Mouse (Mus musculus) cerebellum, postnatal 14 days (tissue): Measurements from ENCODE around the gene Lima1.

ENCODE experiments used
- DNase-seq, 2 experiments: peaks; one replicate each; pipeline ENCODE4 v3.0.0; 2021; ENCODE audit warnings: mixed read lengths in 2 of 2

Gene Lima1

DNA sequence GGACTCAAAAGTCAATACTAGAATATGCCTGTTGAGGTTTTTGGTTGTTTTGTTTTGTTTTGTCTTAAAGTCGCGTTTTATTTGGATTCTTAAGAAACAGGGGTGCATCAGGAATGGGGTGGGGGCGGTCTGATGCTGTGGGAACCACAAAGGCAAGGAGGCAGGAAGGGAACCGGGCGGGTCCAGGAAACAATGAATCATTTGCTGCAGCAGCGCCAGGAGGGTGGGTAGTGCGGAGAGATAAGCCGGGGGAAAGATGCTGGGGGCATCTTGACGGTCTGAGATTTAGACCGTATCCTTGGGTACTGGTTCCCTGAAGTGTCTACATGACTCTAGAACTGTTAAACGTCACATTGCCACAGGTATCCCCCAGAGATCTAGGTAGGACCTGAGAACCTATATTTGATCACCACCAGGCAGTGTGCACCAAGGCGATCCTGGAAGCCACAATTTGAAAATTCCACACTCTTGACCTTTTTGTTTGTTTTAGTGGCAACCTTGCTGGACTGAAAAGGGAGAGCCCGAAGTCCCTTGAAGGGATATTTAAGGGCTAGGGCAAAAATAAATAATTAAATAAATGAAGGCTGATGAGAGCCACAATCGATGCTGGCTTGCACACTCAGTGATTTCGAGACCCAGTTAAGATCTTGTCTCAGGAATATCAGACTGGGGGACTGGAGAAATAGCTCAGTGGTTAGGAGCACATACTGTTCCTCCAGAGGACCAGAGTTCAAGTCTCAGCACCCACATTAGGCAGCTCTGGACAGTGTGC is 8.6 kb downstream of the Lima1 start:
- DNase-seq, result no peak

DNA sequence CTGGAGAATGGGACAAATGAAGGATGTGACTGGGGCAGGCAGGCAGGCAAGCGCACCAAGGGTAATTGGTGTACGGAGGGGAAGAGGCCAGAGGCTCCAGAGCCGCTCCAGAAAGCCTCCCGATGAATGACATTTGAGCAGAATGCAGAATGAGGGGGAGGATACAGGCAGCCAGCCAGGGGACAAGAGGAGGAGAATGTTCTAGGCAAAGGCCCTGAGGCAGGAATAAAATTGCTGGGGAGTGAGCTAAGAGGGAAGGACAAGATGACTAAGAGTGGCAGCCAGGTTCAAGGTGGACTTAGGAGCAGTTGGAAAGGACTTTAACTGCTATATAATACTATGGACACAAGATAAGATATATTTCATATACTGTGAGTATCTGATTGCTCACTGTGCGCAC is 9.3 kb downstream of the Lima1 start:
- peak; percentile 9 to 16 for DNase-seq

DNA sequence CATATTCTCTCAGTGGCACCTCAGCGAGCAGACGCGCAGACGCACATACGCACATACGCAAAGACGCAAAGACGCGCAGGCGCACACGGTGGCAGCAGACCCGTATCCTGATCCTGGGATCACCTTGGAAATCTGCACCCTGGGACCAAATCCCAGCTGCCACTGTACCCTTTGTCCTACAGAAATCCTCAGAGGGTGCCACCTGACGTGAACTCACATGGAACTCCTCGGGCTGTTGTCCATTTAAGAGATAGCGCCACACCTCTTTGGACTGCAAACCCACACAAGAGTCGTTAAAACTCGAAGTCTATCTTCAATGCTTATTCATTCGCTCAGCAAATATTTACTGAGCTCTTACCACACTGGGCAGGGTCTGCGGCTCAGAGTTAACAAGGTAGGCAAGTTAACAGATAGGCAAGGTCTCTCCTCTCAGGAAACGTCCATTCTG is 9.7 kb downstream of the Lima1 start:
- no peak for DNase-seq

DNA sequence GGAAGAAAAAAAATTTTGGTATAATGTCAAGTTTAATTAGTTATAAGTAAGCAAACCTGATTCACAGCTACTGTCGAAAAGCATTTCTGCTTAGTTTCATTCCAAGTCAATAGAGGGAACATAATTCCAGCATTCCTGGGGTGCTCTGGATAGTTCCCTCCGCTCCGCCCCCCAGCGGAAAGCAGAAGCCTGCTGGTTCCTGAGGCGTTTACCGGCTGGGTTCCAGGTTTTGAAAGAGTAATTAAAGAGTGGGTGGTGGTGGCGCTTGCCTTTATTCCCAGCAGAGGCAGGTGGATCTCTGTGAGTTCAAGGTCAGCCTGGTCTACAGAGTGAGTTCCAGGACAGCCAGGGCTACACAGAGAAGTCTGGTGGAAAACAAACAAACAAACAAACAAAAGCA is 10.2 kb downstream of the Lima1 start:
- DNase-seq, result no peak

DNA sequence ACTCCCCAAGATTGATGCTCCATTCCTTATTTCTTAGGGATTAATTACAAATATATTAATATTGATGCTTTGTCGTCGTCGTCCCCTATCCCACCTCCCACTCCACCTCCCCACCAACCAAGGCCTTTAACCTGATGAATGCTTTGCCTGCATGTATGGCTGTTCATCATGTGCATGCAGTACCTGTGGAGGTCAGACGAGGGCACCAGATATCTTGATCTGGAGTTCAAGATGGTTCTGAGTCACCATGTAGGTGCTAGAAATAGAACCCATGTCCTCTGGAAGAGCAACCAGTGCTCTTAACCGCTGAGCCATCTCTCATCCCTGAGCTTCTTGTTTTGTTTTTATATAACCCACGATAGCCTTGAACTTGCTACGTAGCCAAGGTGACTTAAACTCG is 11.5 kb downstream of the Lima1 start:
- DNase-seq, result peak in 1 of 2 experiments; percentile 14

DNA sequence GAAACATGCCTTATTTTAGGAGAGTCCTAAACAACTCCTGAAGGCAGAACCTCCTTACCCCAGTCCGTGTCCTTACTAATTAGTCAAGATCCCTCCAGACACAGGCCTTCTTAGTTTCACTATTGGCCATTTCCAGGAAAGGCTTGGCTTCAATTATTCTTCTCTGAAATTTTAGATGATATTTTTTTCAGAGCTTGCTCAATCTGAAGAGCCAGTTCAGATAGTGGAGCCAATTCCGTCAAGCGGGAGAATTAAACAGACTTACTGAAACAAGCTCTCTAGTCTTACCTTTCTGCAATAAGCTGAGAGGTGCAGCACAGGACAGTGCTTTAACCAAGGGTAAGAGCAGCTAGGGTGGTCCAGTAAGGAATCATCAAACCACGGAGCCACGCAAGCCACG is 11.9 kb downstream of the Lima1 start:
- DNase-seq, result no peak

DNA sequence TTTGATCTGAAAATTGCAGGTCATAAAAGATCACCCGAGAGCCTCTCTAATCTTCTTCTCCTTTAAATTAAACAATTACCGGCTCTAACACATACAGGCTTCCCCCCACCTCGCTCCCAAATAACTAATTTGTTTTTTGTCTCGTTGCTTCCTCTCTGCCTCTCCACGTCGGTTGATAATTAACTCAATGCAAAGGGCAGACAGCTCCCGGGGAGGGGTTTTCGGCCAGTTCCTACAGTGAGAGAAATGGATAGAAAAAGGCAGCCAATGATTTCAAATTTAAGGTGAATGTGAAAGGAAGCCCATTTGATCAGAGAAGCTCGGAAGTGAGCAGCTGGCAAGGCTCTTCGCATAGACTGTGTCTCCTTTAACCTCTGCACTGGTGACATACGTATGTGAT is 12.8 kb downstream of the Lima1 start:
- DNase-seq, result no peak

DNA sequence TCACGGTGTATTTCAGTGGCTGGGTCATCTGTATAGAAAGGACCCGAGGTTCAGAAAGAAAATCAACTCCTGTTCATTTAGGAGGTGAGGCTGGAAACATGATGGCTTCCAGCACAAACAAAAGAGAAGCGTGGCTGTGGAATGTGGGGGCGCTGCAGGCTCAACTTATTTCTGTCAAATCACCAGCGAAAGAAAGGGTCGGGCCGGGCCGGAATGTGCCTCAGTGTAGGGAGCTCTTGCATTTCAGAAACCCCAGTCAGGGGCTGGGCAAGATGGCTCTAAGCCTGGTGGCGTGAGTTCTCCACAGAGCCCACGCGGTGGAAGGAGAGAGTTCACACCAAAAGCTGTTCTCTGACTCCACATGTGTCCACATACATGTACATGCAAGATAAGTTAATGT is 13.3 kb downstream of the Lima1 start:
- DNase-seq, result no peak

DNA sequence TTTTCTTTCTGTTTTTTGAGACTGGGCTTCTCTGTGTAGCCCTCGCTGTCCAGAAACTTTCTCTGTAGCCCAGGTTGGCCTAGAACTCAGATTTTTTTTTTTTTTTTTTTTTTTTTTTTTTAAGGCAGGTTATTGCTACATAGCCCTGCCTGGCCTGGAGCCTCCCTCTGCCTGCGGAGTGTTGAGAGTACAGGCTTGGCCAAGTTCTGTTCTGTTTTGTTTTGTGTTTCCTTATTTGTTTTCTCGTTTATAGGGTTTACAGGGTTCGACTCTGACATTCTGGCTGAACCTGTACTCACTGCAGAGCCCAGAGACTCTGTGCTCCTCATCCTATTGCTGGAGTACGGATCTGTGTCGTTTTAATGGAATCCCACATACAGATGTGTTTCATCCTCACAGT is 13.7 kb downstream of the Lima1 start:
- DNase-seq, result no peak

DNA sequence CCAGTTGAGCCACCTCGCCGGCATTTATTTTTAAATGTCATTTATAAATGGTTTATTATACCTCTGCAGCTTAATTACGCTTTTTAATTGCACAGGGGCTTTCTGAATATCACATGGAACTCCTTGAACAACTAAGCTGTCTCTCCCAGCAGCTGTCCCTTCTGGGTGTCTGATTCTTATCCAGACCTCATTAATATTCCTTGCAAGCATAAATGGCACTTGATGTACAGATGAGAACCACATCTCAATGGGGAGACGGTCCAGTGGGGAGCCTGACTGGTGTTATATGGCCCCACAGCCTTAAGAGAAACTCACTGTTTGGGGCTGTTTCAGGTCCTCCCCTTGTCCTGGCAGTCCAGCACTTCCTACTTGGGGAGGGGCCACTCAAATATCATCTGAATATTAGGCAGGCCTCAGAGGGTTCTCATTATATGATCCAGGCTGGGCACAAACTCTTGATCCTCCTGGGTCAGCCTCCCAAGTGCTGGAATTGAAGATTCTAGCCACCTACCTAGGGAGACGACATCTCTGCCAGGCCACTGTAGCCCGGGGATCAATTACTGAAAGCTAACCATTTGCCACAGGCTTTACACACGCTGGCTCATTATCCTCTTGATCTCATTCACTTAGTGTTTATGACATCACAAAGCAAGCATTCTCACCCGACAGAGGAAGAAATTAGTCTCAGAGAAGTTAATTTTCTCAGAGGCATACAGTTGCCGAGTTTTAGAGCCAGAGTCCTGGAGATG is 15.4 kb downstream of the Lima1 start:
- DNase-seq, result no peak

DNA sequence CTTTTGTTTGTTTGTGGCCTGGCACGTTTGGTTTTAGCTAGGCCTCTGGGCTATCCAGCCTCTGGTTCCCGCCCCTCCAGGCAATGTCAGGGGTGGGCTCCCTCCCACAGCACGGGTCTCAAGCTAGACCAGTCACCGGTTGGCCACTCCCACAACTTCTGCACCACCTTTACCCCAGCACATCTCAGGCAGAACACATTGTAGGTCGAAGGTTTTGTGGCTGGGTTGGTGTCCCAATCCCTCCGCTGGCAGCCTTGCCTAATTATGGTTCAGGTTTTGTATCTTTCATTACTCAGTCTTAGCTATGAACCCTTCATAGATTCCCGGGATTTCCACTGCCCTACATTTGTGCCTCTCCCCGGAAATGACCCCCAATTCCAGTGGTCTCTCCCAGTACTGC is 17.8 kb downstream of the Lima1 start:
- DNase-seq, result no peak

DNA sequence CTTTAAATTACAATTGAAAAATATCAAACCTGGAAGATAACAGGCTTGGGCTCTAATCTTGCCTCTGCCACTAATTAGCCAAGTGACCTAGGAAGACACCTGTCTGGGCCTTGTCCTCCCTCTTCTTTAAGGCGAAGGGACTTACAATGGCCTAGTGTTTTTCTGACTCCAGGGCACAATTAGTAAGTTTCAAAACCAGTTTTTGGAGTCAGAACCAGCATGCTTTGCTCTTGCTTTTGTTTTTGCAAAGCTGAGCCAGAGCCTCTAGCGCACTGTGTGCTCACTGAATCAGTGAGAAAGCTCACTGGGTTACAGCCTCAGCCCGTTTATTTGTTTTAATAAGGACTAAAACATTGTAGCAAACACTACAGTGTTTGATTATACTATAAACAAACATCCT is 20.1 kb downstream of the Lima1 start:
- no peak for DNase-seq

DNA sequence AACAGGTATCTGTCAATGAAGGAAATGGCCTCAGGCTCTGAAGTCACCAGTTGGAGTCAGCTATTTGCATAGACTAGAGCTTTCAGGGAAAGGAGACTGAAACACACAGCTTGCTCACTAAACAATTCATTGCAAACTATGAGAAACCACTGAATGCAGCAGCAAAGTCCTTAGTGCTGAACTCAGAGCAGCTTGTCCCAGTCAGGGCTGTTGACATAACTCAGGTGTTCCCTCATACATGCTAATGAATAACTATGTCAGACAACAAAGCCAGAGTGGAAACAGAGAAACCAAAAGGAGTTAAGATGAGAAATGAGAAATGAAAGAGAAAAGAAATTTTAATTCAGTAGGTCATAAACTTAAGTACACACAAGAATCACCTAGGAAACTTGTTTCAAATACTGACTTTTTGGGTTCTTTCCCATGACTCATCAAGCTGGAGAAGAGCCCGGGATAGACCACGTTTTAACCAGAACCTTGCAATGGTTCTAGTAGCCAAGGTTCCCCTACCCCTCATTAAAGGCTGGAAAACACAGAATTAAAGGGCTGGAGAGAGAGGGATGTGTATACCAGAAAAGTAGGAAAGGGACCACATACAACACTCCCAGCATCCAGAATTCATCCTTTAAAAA is 22.5 kb downstream of the Lima1 start:
- DNase-seq, result no peak

DNA sequence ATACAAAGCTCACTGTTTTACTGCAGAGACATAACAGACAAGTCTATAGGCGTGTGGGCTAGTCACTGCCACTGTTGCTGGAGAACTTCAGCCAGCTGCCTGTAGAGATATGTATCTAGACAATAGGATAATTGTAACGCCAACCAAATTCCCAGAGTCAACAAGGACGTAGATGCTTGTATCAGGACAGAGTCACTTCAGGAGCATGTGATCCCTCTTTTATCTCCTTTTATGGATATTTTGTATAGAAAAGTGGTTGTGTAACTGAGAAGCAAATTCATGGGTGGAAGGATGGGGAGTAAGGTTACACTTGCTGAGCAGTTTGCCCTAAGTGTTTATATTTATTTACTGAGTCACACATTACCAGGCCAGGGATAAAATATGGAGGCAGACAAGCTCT is 25.0 kb downstream of the Lima1 start:
- DNase-seq, result no peak

DNA sequence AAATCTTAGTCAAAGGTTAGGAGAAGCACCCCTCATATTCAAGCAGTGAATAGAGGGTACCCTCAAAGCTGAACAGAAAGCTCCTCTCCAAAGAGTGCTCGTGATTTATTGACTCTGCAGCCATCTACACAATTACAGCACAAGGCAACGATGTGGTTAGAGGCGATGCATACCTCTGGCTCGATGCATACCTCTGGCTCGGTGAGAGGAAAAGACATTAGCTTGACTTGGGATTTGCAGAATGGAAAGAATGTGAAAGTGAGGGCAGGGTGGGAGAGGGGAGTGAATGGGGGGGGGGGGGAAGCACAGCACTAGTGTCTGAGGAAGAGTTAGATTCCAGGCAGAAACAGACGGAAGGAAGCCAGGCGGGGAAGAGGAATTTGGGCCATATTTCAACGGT is 27.3 kb downstream of the Lima1 start:
- no peak for DNase-seq

DNA sequence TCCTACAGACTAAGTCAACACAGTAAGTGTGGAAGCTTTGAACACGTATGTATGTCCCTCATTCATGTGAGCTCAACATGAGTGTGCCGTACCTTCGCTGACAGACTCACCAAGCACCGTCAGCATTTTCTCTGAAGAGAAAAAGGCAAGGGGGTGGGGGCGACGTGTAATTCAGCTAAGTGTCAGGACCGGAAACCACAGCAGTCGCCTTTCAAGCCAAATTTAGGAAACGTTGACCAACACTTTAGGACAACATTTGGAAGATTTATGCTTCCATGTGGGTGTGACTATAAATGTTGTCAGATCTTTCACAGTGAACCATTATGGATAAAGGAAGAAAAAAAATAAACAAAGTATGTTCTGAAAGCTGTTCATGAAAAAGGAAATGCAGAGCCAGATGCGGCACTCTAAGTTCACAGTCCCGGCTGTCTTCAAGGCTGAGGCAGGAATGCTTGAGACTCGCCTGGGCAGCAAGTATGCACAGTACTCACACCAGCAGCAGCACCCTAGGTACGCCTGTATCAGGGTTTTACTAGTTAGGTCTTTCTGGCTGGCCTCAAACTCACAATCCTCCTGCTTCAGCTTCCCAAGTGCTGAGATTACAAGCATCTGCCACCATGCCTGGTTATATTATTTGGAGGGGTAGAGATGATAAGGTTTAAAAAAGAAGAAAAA is 27.9 kb downstream of the Lima1 start:
- no peak for DNase-seq

DNA sequence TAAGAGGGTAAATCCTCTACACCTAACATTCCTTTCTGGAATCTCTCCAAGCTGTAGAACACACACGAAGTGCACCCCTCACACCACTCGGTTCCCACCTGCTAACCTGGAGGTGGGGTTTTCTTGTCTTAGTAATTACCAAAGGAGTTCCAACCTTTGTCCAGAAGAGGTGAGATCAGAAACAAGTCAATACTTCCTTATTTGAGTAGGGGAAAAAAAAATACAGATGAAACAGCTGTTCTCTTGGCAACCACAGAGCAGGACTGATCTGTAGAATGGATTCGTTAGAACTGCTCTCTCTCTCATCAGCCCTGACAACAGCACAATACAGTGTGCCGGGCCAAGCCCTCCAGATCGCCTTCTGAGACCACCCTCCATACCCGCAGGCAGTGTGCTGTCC is 28.6 kb downstream of the Lima1 start:
- DNase-seq, result no peak

DNA sequence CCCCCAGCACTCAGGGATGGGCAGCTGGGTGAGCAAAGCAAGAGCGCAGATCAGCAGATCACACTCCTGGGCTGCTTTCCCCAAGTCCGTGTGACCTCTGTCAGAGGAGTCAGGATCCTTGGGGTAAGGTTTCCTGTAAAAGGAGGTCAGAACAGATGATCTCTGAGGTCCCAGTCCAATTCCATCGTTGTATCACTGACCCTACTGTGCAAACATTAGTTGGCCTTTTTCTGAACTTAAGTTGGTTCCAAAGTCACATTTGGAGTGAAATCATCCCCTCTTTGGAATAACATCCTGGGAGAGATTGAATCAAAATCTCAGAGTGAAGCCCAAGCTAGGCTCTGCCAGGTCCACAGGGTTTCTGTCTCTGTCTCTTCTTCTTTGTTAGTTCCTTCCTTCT is 31.4 kb downstream of the Lima1 start:
- DNase-seq, result no peak

DNA sequence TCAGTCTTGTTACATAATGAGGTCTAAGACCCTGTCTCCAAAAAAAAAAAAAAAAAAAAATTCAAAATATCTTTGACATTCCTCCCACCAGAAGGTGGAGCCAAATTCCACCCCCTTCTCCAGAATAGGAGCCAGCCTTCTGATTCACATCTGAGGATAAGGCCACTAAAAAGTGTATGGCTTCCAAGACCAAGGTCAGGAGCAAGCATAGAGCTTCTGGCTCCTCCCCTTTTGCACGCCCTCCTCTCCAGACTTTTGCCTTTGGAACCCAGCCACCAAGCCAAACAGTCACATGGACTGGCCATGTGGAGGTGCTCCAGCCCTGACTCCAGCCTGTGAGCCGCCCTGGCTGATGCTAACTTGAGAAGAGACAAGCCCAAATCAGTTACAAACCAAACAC is 35.3 kb downstream of the Lima1 start:
- peak in 1 of 2 experiments; percentile 32 for DNase-seq

DNA sequence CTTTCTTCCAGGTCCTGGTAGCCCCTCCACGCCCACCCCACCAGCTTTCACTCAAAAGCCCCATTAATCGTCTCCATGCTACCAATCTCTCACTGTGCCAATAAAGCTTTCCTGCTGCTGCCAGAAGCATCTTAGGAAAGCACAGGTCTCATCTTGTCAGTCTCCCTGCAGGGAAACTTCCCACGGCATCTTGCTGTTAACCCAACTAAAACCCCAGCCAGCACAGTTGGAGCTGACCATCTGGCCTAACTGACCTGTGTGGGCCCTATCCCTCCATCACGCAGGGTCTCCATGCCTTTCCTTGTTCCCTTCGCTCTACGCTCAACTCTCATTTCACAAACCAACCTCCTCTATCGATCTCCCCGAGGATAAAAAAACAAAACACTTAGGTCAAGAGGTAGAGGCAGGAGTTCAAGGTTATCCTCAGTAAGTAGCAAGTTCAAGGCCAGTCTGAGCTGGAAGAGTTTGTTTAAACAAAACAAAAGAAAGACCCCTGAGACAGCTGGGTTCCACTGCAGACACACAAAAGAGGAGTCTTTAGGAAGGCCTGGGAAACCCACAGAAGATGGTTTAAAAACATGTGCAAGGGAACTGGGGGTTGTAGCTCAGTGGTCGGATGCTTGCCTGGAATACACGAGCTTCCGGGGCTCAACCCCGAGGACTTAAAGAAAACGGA is 36.0 kb downstream of the Lima1 start:
- peak in 1 of 2 experiments; percentile 47 for DNase-seq

DNA sequence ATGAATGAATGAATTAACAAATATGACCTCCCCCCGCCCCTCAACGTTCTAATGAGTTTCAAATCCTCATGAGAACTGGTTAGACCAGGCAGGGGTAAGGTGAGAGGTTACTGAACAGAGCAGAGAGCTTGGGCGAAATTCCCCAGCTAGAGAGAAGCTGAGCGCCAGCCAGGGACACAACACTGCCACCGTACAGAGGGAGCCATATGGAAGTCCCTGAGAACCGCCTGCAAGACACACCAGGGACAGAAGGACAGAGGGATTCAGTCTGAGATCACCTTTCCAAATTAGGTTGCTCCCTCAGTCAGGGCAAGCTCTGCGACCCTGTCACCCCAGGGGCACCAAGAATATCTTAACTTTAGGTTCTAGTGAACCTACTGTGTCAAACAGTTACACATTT is 37.7 kb downstream of the Lima1 start:
- DNase-seq, result peak; percentile 26 to 53

DNA sequence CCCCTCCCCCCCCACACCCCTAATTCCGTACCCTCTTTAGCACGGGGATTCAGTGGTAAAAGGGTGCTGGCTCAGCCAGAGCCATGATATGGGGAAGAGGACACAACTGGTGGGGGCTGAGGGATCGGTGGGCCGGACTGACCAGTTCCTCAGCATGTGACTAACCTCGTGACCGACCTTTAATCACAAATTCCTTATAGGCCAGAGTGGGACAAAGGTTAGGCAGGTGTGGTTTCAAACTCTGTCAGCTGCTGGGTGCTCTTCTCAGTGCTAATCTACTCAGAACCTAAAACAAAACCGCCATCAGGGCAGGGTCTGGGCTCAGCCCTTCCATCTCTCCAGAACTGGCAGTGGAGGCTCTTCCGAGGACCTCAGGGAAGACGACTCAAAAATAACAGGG is 40.1 kb downstream of the Lima1 start:
- no peak for DNase-seq

DNA sequence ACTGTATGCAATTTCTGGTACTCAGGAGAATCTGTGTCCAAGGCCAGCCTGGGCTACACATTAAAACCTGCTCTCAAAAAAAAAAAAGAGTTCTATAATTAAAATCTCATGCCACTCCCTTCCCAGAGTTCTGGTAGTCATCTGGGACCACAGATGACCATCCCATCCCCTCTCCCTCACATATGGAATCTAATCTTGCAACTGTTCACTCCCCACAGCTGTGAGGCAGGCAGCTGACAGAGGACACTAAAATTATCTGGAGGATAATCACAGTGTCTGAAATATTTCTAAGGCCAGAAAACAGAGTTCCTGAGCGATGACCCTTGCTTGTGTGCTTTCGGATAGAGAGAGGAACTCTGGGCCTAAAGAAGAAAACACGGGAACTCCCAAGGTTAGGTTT is 40.6 kb downstream of the Lima1 start:
- no peak for DNase-seq
